Mouse (Mus musculus): ENCODE measurements around the gene Grin2c. TPM values are rescaled to one million over a fixed set of nuclear protein-coding genes. Genes with fewer than 3 reads are reported as not detected.

Grin2c gene
- total and polyA plus RNA-seq, 3 experiments: not detected

GRCm38 (mm10) chr11:115275954-115276353 is 8.9 kb upstream of the Grin2c start:
- Histone ChIP-seq H3K79me2 (ENCODE audit: control insufficient read depth, insufficient read depth, low read length, poor library complexity) (peaks cover 6% of the 10 kb centered on the region; the same call in 1 of the 2 replicates), H3K27me3 (ENCODE audit: control insufficient read depth in 1 of 2, insufficient read depth in 2 of 2, low read length in 2 of 2) (no peaks in the 10 kb centered on the region), H3K36me3 (ENCODE audit: control insufficient read depth in 1 of 2, insufficient read depth in 2 of 2, low read length in 2 of 2) (peaks cover 0 to 20% of the 10 kb centered on the region in 2 experiments; a peak in 2 of 4 replicates), H3K9ac (ENCODE audit: control insufficient read depth, low read depth, low read length, poor library complexity, severe bottlenecking) (peak overlapping the region; percentile 93), H3K9me3 (replicated peaks; ENCODE audit: insufficient read depth, low read length) (no peaks in the 10 kb centered on the region), H3K4me3 (ENCODE audit: control insufficient read depth in 1 of 2, insufficient read depth in 1 of 2, low read depth in 2 of 2, low read length in 2 of 2) (peak overlapping the region; percentile 81 to 87), H3K4me1 (ENCODE audit: control insufficient read depth in 1 of 2, insufficient read depth in 2 of 2, low read length in 2 of 2) (peaks cover 10 to 26% of the 10 kb centered on the region in 2 experiments), H3K27ac (ENCODE audit: control insufficient read depth, low read depth, low read length) (no peak overlapping the region; the same call in 1 of the 2 replicates)
- no peak for DNase-seq (ENCODE audit: low read depth, low spot score)
- TF ChIP-seq MYC (IDR thresholded peaks at IDR 0.05; ENCODE audit: low read depth, low read length) (no peak), ZMIZ1 (IDR thresholded peaks at IDR 0.05; ENCODE audit: low read depth, low read length) (no peak), MYB (IDR thresholded peaks at IDR 0.05; ENCODE audit: low read depth, low read length) (no peak), E2F4 (IDR thresholded peaks at IDR 0.05; ENCODE audit: borderline replicate concordance, low read depth, low read length) (no peak), SIN3A (IDR thresholded peaks at IDR 0.05; ENCODE audit: low read length) (no peak), POLR2A (IDR thresholded peaks at IDR 0.05; ENCODE audit: control insufficient read depth in 1 of 2, insufficient read depth in 1 of 2, low read depth in 1 of 2, low read length in 2 of 2, poor library complexity in 1 of 2) (no peak), ETS1 (IDR thresholded peaks at IDR 0.05; ENCODE audit: low read depth, low read length) (no peak), ELF1 (IDR thresholded peaks at IDR 0.05; ENCODE audit: low read depth, low read length) (no peak), EP300 (IDR thresholded peaks at IDR 0.05; ENCODE audit: low read depth in 1 of 2, low read length in 2 of 2) (no peak; a peak in 1 of 4 replicates), TBP (IDR thresholded peaks at IDR 0.05; ENCODE audit: low read depth, low read length) (no peak), ZKSCAN1 (IDR thresholded peaks at IDR 0.05; ENCODE audit: low read depth, low read length) (no peak), CHD2 (IDR thresholded peaks at IDR 0.05; ENCODE audit: low read length) (no peak), SMC3 (IDR thresholded peaks at IDR 0.05; ENCODE audit: low read depth, low read length) (no peak), POLR2AphosphoS2 (IDR thresholded peaks at IDR 0.05; ENCODE audit: low read length) (no peak), ZC3H11A (IDR thresholded peaks at IDR 0.05; ENCODE audit: low read depth, low read length) (no peak), RAD21 (IDR thresholded peaks at IDR 0.05; ENCODE audit: low read depth, low read length) (no peak), POLR2AphosphoS5 (IDR thresholded peaks at IDR 0.05; ENCODE audit: borderline replicate concordance, low read depth, low read length) (no peak), MAZ (IDR thresholded peaks at IDR 0.05; ENCODE audit: low read depth, low read length) (no peak; the same call in 1 of the 2 replicates), MXI1 (IDR thresholded peaks at IDR 0.05; ENCODE audit: low read depth, low read length) (no peak), UBTF (IDR thresholded peaks at IDR 0.05; ENCODE audit: borderline replicate concordance, insufficient read depth, low read depth, low read length) (no peak)

GRCm38 (mm10) chr11:115275509-115275908 is 8.5 kb upstream of the Grin2c start:
- Histone ChIP-seq H3K36me3 (ENCODE audit: control insufficient read depth in 1 of 2, insufficient read depth in 2 of 2, low read length in 2 of 2) (peaks cover 0 to 20% of the 10 kb centered on the region in 2 experiments; a peak in 3 of 4 replicates), H3K4me3 (ENCODE audit: control insufficient read depth in 1 of 2, insufficient read depth in 1 of 2, low read depth in 2 of 2, low read length in 2 of 2) (peak overlapping the region; percentile 81 to 87), H3K79me2 (ENCODE audit: control insufficient read depth, insufficient read depth, low read length, poor library complexity) (peaks cover 6% of the 10 kb centered on the region; the same call in 1 of the 2 replicates), H3K27me3 (ENCODE audit: control insufficient read depth in 1 of 2, insufficient read depth in 2 of 2, low read length in 2 of 2) (no peaks in the 10 kb centered on the region), H3K4me1 (ENCODE audit: control insufficient read depth in 1 of 2, insufficient read depth in 2 of 2, low read length in 2 of 2) (peaks cover 10 to 26% of the 10 kb centered on the region in 2 experiments), H3K27ac (ENCODE audit: control insufficient read depth, low read depth, low read length) (no peak overlapping the region), H3K9me3 (replicated peaks; ENCODE audit: insufficient read depth, low read length) (no peaks in the 10 kb centered on the region), H3K9ac (ENCODE audit: control insufficient read depth, low read depth, low read length, poor library complexity, severe bottlenecking) (peak overlapping the region; percentile 93)
- peak; percentile 74 for DNase-seq (ENCODE audit: low read depth, low spot score)
- TF ChIP-seq ZMIZ1 (IDR thresholded peaks at IDR 0.05; ENCODE audit: low read depth, low read length) (no peak), USF1 (IDR thresholded peaks at IDR 0.05; ENCODE audit: low read depth, low read length) (no peak), UBTF (IDR thresholded peaks at IDR 0.05; ENCODE audit: borderline replicate concordance, insufficient read depth, low read depth, low read length) (no peak), CTCF (IDR thresholded peaks at IDR 0.05 in 2 of 3, conservative IDR thresholded peaks at IDR 0.05 in 1 of 3; ENCODE audit: control insufficient read depth in 1 of 3, insufficient read depth in 1 of 3, low read depth in 2 of 3, low read length in 3 of 3, poor library complexity in 1 of 3, severe bottlenecking in 1 of 3) (no peak), CHD1 (IDR thresholded peaks at IDR 0.05; ENCODE audit: low read depth, low read length) (no peak), E2F4 (IDR thresholded peaks at IDR 0.05; ENCODE audit: borderline replicate concordance, low read depth, low read length) (no peak), ZNF384 (IDR thresholded peaks at IDR 0.05; ENCODE audit: low read depth, low read length) (no peak), USF2 (IDR thresholded peaks at IDR 0.05; ENCODE audit: borderline replicate concordance in 1 of 2, insufficient read depth in 1 of 2, low read depth in 1 of 2, low read length in 2 of 2) (no peak), GATA1 (IDR thresholded peaks at IDR 0.05; ENCODE audit: low read depth, low read length) (peak; percentile 75), JUND (IDR thresholded peaks at IDR 0.05; ENCODE audit: low read depth, low read length) (no peak), EP300 (IDR thresholded peaks at IDR 0.05; ENCODE audit: low read depth in 1 of 2, low read length in 2 of 2) (peak in 1 of 2 experiments; percentile 23; a peak in 1 of 4 replicates), POLR2A (IDR thresholded peaks at IDR 0.05; ENCODE audit: control insufficient read depth in 1 of 2, insufficient read depth in 1 of 2, low read depth in 1 of 2, low read length in 2 of 2, poor library complexity in 1 of 2) (no peak), ZKSCAN1 (IDR thresholded peaks at IDR 0.05; ENCODE audit: low read depth, low read length) (no peak), SIN3A (IDR thresholded peaks at IDR 0.05; ENCODE audit: low read length) (peak; percentile 69), MXI1 (IDR thresholded peaks at IDR 0.05; ENCODE audit: low read depth, low read length) (no peak; the same call in 1 of the 2 replicates), TAL1 (IDR thresholded peaks at IDR 0.05; ENCODE audit: low read length) (no peak), KAT2A (conservative IDR thresholded peaks at IDR 0.05; ENCODE audit: low read depth, low read length) (no peak), TBP (IDR thresholded peaks at IDR 0.05; ENCODE audit: low read depth, low read length) (no peak), NRF1 (IDR thresholded peaks at IDR 0.05; ENCODE audit: insufficient read depth, low read depth, low read length, poor library complexity, severe bottlenecking) (no peak)

Data from MEL (cell line).